Mouse (Mus musculus) C2C12 (cell line): ENCODE data around the gene Serinc5.

Source experiments
- CTCF ChIP-seq: IDR thresholded peaks from one replicate; pipeline ENCODE4 v1.5.1; 2011; ENCODE audit not compliant: control insufficient read depth, insufficient read depth, insufficient read length
- MAX ChIP-seq: IDR thresholded peaks from one replicate; pipeline ENCODE4 v1.6.1; 2011; ENCODE audit warnings: mild to moderate bottlenecking, control low read depth
- MYOD1 ChIP-seq: IDR thresholded peaks from one replicate; pipeline ENCODE4 v1.6.1; 2011; ENCODE audit warnings: low read depth; ENCODE audit not compliant: control insufficient read depth, insufficient read length
- MYOG ChIP-seq: IDR thresholded peaks from one replicate; pipeline ENCODE4 v1.6.1; 2011; ENCODE audit not compliant: control insufficient read depth, insufficient read length; ENCODE audit errors: extremely low read depth
- USF1 ChIP-seq: IDR thresholded peaks from one replicate; pipeline ENCODE4 v1.6.1; 2011; ENCODE audit warnings: low read depth, mild to moderate bottlenecking, control low read depth, moderate library complexity

- TF ChIP-seq USF1 (no peak), CTCF (no peak), MYOD1 (no peak), MYOG (no peak), MAX (no peak)
Measured at GRCm38 (mm10) chr13:92635040-92635439, 24.1 kb downstream of the Serinc5 start.
